Mouse (Mus musculus) mouse trophoblast stem cell (cell line): ENCODE results near the gene Dock10.

Experiments
- in situ Hi-C, 2 experiments: fragments of 300-500 bp; cut with MseI, MboI; formaldehyde crosslinking; loops; 2 replicates in 1 of 2; 3 replicates in 1 of 2; pipeline ENCODE4 v1.15.1; 2025

Dock10 gene

GRCm38 (mm10) chr1:80728183-80728582 is 30.1 kb downstream of the Dock10 start:
- in situ Hi-C loops: no loop called here

- in situ Hi-C loops: no loop called here
These were observed 30.9 kb downstream of the Dock10 start for GRCm38 (mm10) chr1:80727403-80727802.

- in situ Hi-C loops: no loop called here
These were observed 35.7 kb downstream of the Dock10 start for GRCm38 (mm10) chr1:80722647-80723046.

GRCm38 (mm10) chr1:80722001-80722400 is 36.3 kb downstream of the Dock10 start:
- in situ Hi-C loops: no loop called here

GRCm38 (mm10) chr1:80721181-80721580 is 37.1 kb downstream of the Dock10 start:
- in situ Hi-C loops: no loop called here

- in situ Hi-C loops: no loop called here
These were observed 38.2 kb downstream of the Dock10 start for GRCm38 (mm10) chr1:80720146-80720545.

- in situ Hi-C loops: no loop called here
These were observed 38.9 kb downstream of the Dock10 start for GRCm38 (mm10) chr1:80719436-80719835.

GRCm38 (mm10) chr1:80718666-80719065 is 39.7 kb downstream of the Dock10 start:
- in situ Hi-C loops: no loop called here

- in situ Hi-C loops: no loop called here
These were observed 42.4 kb downstream of the Dock10 start for GRCm38 (mm10) chr1:80715917-80716316.

- in situ Hi-C loops: no loop called here
These were observed 44.4 kb downstream of the Dock10 start for GRCm38 (mm10) chr1:80713920-80714319.

GRCm38 (mm10) chr1:80710607-80711261 is 47.6 kb downstream of the Dock10 start:
- in situ Hi-C loops: no loop called here

- in situ Hi-C loops: no loop called here
These were observed 48.2 kb downstream of the Dock10 start for GRCm38 (mm10) chr1:80710097-80710541.

GRCm38 (mm10) chr1:80709299-80709698 is 49.0 kb downstream of the Dock10 start:
- in situ Hi-C loops: no loop called here

GRCm38 (mm10) chr1:80703279-80703678 is 55.0 kb downstream of the Dock10 start:
- in situ Hi-C loops: no loop called here

- in situ Hi-C loops: no loop called here
These were observed 82.2 kb downstream of the Dock10 start for GRCm38 (mm10) chr1:80676004-80676673.

GRCm38 (mm10) chr1:80671730-80672129 is 86.6 kb downstream of the Dock10 start:
- in situ Hi-C loops: no loop called here

GRCm38 (mm10) chr1:80671056-80671455 is 87.3 kb downstream of the Dock10 start:
- in situ Hi-C loops: no loop called here

- in situ Hi-C loops: no loop called here
These were observed 87.9 kb downstream of the Dock10 start for GRCm38 (mm10) chr1:80670387-80670786.

GRCm38 (mm10) chr1:80665761-80666160 is 92.6 kb downstream of the Dock10 start:
- in situ Hi-C loops: no loop called here

- in situ Hi-C loops: no loop called here
These were observed 93.2 kb downstream of the Dock10 start for GRCm38 (mm10) chr1:80665161-80665560.

- in situ Hi-C loops: no loop called here
These were observed 96.6 kb downstream of the Dock10 start for GRCm38 (mm10) chr1:80661506-80662402.
